Mouse (Mus musculus) heart, embryonic 15.5 days (tissue): ENCODE results near the gene Lamtor1. TPM values are rescaled to one million over a fixed set of nuclear protein-coding genes. Genes with fewer than 3 reads are reported as not detected.

Experiments used
- ATAC-seq: fragments of 200-750 bp; cut with Nextera tagmentation; replicated peaks from 2 replicates; pipeline ENCODE4 v1.8.0; 2017; ENCODE audit warnings: low read depth, moderate TSS enrichment; ENCODE audit not compliant: insufficient number of reproducible peaks, insufficient read depth, low FRiP score
- H3K27ac ChIP-seq: fragments of 300-500 bp; sonication (generic); 2 replicates; pipeline ENCODE4 v1.5.1; 2015; ENCODE audit warnings: mild to moderate bottlenecking, inconsistent platforms
- H3K27me3 ChIP-seq: fragments of 300-500 bp; sonication (generic); 2 replicates; pipeline ENCODE4 v1.6.1; 2015; ENCODE audit warnings: inconsistent platforms
- H3K36me3 ChIP-seq: fragments of 300-500 bp; sonication (generic); 2 replicates; pipeline ENCODE4 v1.6.1; 2015; ENCODE audit warnings: mild to moderate bottlenecking, inconsistent platforms
- H3K4me1 ChIP-seq: fragments of 300-500 bp; sonication (generic); replicated peaks from 2 replicates; pipeline ENCODE4 v1.6.1; 2015; ENCODE audit warnings: inconsistent platforms
- H3K4me2 ChIP-seq: fragments of 300-500 bp; sonication (generic); 2 replicates; pipeline ENCODE4 v1.6.1; 2015; ENCODE audit warnings: inconsistent platforms, mild to moderate bottlenecking, moderate library complexity
- H3K4me3 ChIP-seq: fragments of 300-500 bp; sonication (generic); 2 replicates; pipeline ENCODE4 v1.5.1; 2015; ENCODE audit warnings: mild to moderate bottlenecking, inconsistent platforms
- H3K9ac ChIP-seq: fragments of 300-500 bp; sonication (generic); 2 replicates; pipeline ENCODE4 v1.6.1; 2015; ENCODE audit warnings: mild to moderate bottlenecking, inconsistent platforms
- H3K9me3 ChIP-seq: fragments of 300-500 bp; sonication (generic); replicated peaks from 2 replicates; pipeline ENCODE4 v1.6.1; 2016; ENCODE audit warnings: inconsistent platforms
- WGBS: fragments of 180-500 bp; shearing (Covaris S2); methylation state at CpG from one replicate; pipeline ENCODE4 v1.1.7; 2015; ENCODE audit warnings: mixed read lengths; 5-methylcytosine and 5-hydroxymethylcytosine counted together
- polyA plus RNA-seq: library from polyadenylated mRNA; unstranded; fragments of >200 nt; fragmentation: Nextera tagmentation; extraction: Ambion mirVana; gene quantifications from 2 replicates; pipeline ENCODE4 v1.2.1, GENCODE M21; 2015

Lamtor1 gene
- 130 and 151 TPM in 2 replicates for polyA plus RNA-seq

DNA sequence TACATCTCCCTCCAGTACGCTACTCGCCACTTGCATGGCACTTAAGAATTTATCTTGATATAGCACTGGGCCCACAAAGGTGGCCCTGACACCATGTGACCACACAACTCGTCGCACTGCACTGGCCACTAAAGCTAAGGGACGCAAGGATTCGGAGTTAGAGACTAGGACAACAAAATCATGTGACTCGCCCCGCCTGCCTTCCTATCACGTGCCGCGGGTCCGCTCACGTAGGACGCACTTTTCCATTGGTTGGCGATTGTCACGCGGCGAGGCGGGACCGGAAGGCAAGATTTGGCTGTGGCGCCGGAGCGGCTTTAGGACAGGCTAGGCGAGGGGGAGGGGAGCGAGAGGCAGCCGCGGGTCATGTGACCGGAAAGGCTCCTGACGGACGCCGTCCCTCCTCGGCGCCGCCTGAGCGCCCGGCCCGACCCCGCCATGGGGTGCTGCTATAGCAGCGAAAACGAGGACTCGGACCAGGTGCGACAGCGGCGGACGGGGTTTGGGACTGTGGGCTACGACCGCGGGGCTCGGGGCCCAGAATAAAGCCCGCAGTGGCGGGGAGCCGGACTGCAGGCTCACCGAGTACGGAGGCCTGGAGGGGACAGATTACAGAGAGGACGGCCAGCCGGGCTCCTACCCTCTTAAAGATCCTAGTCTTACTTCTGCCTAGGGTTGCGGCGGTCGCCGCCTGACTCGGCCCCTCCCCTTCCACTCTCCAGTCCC is at the start of gene Lamtor1:
Lamtor1 (plus strand) TSS at position 344 of the 726 bp plus-strand sequence.
- H3K27me3 ChIP-seq = no peaks in the 10 kb centered on the region
- peak within 1 kb of the TSS; percentile 71 for H3K4me3 ChIP-seq
- peak within 1 kb of the TSS; percentile 97 for H3K27ac ChIP-seq
- no peaks in the 10 kb centered on the region; the same call in 1 of the 2 replicates for H3K9me3 ChIP-seq
- peak within 1 kb of the TSS; percentile 72 for H3K4me2 ChIP-seq
- peaks cover 9% of the 10 kb centered on the region for H3K36me3 ChIP-seq
- H3K9ac ChIP-seq = peak within 1 kb of the TSS; percentile 88
- under 1% methylated on average over 60 of the region's 61 CpGs for WGBS
- peak; percentile 96 for ATAC-seq
- peaks cover 10% of the 10 kb centered on the region for H3K4me1 ChIP-seq

DNA sequence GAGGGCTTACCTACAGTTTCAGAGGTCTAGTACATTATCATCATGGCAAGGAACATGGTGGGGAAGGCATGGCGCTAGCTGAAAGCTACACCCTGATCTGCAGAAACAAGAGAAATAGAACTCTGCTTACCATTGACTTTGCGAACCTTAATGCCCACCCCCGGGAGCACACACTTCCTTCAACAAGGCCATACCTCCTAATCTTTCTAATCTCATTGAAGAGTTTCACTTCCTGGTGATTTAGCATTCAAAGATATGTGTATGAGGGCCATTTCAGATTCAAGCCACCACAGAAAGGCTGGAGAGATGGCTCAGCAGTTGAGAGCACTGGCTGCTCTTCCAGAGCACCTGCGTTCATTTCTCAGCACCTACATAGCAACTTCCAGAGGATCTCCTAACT is 48.6 kb upstream of the Lamtor1 start, which contains the start of gene Folr2:
Folr2 (minus strand) TSS at position 101 of the 400 bp plus-strand sequence.
- H3K36me3 ChIP-seq = no peaks in the 10 kb centered on the region
- H3K4me2 ChIP-seq = no peak within 1 kb of the TSS
- no peak for ATAC-seq
- no peaks in the 10 kb centered on the region for H3K27me3 ChIP-seq
- no peak within 1 kb of the TSS for H3K4me3 ChIP-seq
- H3K9me3 ChIP-seq = no peaks in the 10 kb centered on the region
- no peaks in the 10 kb centered on the region for H3K4me1 ChIP-seq
- no peak within 1 kb of the TSS for H3K27ac ChIP-seq
- no peak within 1 kb of the TSS for H3K9ac ChIP-seq
- 86% methylated on average over 4 of the region's 4 CpGs for WGBS

DNA sequence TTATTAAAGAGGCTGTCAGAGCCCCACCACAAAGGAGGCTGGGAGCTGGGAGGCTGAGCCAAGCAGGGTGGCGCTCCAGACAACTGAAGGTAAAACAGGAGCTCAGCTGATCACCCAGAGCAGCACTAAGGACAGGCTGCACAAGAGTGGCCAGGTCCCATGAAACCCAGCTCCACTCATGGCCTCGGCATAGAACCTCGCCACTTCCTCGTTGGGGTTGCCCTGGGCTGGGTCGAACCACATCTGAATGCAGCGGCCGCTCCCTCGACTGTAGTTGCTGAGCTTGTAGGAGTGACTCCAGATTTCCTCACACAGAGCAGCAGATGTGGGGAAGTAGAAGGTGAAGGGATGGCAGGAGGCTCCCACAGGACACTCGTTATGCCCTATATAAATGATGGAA is 47.3 kb upstream of the Lamtor1 start:
- Histone ChIP-seq H3K4me1 (no peaks in the 10 kb centered on the region), H3K4me2 (no peak overlapping the region), H3K4me3 (no peak overlapping the region), H3K27ac (no peak overlapping the region), H3K9me3 (no peaks in the 10 kb centered on the region), H3K9ac (no peak overlapping the region), H3K36me3 (no peaks in the 10 kb centered on the region), H3K27me3 (no peaks in the 10 kb centered on the region)
- WGBS = 73% methylated on average over 9 of the region's 9 CpGs
- ATAC-seq = no peak

DNA sequence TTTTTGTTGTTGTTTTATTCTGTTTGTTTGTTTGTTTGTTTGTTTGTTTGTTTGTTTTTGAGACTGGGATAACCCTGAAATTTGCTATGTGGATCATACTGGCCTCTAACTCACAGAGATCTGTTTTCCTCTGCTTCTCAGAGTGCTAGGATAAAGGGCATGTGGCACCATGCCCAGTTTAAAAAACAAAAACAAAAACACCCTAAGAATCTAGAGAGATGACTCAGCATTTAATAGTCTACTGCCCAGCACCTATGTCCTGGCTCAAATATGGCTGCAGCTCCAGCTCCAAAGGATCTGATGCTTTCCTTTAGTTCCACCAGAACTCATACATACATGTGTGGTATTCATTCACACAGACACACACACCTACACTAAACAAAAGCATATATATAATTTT is 44.7 kb upstream of the Lamtor1 start:
- Histone ChIP-seq H3K36me3 (no peaks in the 10 kb centered on the region), H3K4me1 (no peaks in the 10 kb centered on the region), H3K4me2 (no peak overlapping the region), H3K27ac (no peak overlapping the region), H3K9ac (no peak overlapping the region), H3K27me3 (no peaks in the 10 kb centered on the region), H3K4me3 (no peak overlapping the region), H3K9me3 (no peaks in the 10 kb centered on the region)
- no peak for ATAC-seq

DNA sequence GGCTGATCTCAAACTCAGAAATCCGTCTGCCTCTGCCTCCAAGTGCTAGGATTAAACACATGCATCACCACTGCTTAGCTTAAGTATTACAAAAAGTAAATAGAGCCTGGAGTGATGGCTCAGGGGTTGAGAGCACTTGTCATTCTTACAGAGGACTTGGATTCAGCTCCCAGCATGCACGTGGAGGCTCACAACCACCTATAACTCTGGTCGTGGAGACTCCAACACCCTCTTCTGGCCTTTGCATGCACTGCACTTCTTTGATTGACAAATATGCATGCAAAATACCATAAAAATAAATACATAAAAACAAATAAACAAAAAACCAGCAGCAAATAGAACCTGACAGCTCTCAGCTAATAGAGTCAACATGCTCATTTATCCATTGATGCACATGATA is 43.4 kb upstream of the Lamtor1 start:
- ATAC-seq = no peak
- WGBS = 66% methylated on average over 3 of the region's 3 CpGs

DNA sequence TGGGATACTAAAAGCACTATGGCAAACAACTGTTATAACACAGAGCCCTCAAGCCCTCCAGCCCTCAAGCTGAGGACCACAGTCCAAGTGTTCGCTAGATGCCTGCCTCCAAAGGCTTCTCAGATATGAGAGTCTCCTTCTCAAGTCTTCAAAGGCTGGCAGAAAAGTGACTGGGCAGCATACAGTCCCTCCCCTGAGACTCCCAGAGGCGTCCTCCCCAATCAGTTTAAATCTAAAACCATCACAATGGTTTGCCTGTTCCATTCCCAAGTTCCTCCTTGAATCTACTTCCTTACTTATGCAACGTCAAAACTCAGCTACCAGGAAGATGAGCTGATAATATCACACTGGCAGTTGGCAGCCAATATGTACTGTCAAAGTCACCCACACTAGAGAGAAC is 42.3 kb upstream of the Lamtor1 start, which contains the start of gene Anapc15:
Anapc15 (plus strand) TSS at position 301 of the 400 bp plus-strand sequence.
- Histone ChIP-seq H3K9me3 (no peaks in the 10 kb centered on the region), H3K9ac (no peak within 1 kb of the TSS), H3K4me2 (no peak within 1 kb of the TSS), H3K36me3 (no peaks in the 10 kb centered on the region), H3K4me3 (no peak within 1 kb of the TSS), H3K27me3 (no peaks in the 10 kb centered on the region), H3K27ac (no peak within 1 kb of the TSS), H3K4me1 (peaks cover 5% of the 10 kb centered on the region)
- 55% methylated on average over 3 of the region's 3 CpGs for WGBS
- no peak for ATAC-seq

More for the DNA sequence above, 43.4 kb upstream of the Lamtor1 start:
- Histone ChIP-seq H3K9ac (no peak overlapping the region), H3K4me2 (no peak overlapping the region), H3K27me3 (no peaks in the 10 kb centered on the region), H3K4me1 (no peaks in the 10 kb centered on the region), H3K9me3 (no peaks in the 10 kb centered on the region), H3K27ac (no peak overlapping the region), H3K4me3 (no peak overlapping the region), H3K36me3 (no peaks in the 10 kb centered on the region)

DNA sequence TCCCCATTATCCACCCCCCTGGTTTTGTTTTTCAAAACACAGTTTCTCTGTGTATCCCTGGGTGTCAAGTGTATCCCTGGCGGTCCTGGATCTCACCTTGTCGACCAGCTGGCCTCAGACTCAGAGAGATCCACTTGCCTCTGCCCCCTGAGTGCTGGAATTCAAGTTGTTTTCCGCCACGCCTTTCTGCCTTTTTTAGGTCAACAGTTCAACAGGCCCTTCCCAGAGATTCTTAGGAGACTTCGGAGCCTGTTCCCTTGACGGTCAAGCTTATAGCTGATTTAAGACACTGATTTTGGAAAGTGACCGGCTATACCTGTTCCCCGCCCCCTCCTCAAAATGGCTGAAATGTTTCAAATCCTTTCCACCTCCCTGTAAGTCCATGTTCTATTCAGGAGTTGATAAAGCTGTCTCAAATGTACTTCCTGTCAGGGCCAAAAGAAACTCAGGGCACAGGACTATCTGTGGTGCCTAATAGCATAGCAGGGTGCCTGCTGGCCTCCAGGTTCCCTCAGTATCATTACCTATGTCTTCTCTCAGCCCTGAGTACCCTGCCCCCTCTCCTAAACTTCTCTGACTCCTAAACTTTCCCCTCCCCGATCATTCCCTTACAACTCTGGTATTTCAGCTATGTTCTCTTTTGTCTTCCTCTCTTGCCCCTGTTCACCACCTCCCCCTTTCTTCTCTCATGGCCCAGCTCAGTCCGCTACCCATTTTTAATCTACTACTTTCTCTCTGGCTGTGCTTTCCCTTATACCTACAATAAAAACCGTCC is 39.0 kb upstream of the Lamtor1 start:
- Histone ChIP-seq H3K9me3 (no peaks in the 10 kb centered on the region), H3K27ac (no peak overlapping the region), H3K36me3 (no peaks in the 10 kb centered on the region), H3K4me3 (no peak overlapping the region), H3K27me3 (no peaks in the 10 kb centered on the region), H3K4me1 (peaks cover 19% of the 10 kb centered on the region), H3K9ac (no peak overlapping the region), H3K4me2 (no peak overlapping the region)
- 76% methylated on average over 11 of the region's 11 CpGs for WGBS
- no peak for ATAC-seq

DNA sequence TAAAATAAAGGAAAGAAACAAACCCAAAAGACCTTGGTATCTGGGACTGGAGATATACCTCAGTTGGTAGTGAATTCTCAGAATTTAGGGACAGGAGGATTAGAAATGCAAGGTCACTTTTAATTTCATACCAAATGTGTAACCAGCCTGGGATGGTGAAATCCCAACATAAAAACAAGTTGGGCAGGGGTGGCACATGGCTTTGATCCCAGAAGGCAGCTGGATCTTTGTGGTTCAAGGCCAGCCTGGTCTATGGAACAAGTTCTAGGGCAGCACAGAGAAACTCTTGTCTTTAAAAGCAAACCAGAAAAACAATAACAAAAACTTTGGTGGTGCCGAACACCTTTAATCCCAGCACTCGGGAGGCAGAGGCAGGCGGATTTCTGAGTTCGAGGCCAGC is 38.2 kb upstream of the Lamtor1 start:
- Histone ChIP-seq H3K27me3 (no peaks in the 10 kb centered on the region), H3K36me3 (no peaks in the 10 kb centered on the region), H3K27ac (no peak overlapping the region), H3K9me3 (no peaks in the 10 kb centered on the region), H3K4me1 (peaks cover 19% of the 10 kb centered on the region), H3K4me3 (no peak overlapping the region), H3K9ac (no peak overlapping the region), H3K4me2 (no peak overlapping the region)
- 88% methylated on average over 4 of the region's 4 CpGs for WGBS
- no peak for ATAC-seq

DNA sequence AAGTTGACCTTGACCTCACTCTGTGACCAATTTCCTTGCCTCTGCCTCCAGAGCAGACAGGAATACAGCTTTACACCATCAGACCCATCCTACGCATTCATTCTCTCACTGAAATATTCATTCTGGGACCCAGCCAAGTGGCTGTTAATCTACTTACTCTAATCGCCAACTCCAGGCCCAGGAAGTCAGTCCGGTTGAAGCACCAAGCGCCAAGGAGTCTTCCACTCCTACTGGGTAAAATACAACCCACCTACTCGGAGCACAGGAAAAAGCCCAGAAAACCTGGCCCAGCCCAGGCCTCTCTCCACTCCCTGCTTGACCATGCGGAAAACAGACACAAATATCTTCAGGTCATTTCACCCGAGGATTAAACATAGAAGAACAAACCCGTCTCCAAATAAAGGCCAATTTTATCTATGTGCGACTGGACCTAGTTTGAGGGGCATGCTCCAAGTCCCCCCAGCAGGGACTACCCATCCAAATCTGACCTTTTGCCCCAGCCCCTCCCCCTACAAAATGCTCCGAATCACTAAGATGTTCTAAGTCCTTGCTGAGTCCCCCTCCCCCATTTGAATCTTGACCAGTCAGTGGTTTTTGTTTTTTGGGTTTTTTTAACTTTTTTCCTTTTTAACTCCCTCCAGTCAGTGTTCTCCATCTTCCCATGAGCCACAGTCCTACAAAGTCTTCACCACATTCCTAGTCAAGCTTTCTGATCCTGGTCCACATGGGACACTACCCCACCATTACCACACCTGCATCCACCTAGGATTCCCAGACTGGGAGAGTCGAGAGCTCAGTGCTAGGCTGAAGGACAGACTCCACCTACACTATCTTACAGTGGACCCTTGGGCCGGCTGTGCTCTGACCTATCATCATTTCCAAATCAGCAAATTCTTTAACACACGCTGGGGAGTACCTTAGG is 37.2 kb upstream of the Lamtor1 start:
- H3K27me3 ChIP-seq = no peaks in the 10 kb centered on the region
- H3K27ac ChIP-seq = peak overlapping the region; percentile 48
- 57% methylated on average over 13 of the region's 13 CpGs for WGBS
- H3K36me3 ChIP-seq = no peaks in the 10 kb centered on the region
- H3K9ac ChIP-seq = no peak overlapping the region
- peaks cover 21% of the 10 kb centered on the region for H3K4me1 ChIP-seq
- no peak overlapping the region for H3K4me3 ChIP-seq
- ATAC-seq = 0 out of 2 replicates have a peak, but pooled peaks have one; percentile 50
- H3K9me3 ChIP-seq = no peaks in the 10 kb centered on the region
- H3K4me2 ChIP-seq = no peak overlapping the region

DNA sequence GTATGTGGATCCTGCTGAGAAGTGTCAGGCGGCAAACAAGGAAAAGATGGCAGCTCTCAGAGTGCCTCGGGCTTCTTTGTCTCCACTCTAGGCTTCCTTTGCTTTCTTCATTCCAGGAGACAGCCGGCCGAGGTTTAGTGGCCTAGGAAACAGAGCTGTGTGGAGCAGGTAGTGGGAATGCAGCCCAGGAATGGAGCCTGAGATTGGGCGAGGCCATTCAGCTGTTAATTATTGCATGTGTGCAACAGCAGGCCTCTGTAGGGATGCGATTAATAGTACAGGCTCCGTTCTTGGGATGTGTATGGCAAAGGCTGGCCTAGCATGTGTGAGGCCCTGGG is 36.6 kb upstream of the Lamtor1 start:
- no peak for ATAC-seq
- Histone ChIP-seq H3K9ac (no peak overlapping the region), H3K27ac (no peak overlapping the region), H3K4me1 (peaks cover 21% of the 10 kb centered on the region), H3K27me3 (no peaks in the 10 kb centered on the region), H3K4me2 (no peak overlapping the region), H3K36me3 (no peaks in the 10 kb centered on the region), H3K9me3 (no peaks in the 10 kb centered on the region), H3K4me3 (no peak overlapping the region)
- WGBS = 72% methylated on average over 7 of the region's 7 CpGs

DNA sequence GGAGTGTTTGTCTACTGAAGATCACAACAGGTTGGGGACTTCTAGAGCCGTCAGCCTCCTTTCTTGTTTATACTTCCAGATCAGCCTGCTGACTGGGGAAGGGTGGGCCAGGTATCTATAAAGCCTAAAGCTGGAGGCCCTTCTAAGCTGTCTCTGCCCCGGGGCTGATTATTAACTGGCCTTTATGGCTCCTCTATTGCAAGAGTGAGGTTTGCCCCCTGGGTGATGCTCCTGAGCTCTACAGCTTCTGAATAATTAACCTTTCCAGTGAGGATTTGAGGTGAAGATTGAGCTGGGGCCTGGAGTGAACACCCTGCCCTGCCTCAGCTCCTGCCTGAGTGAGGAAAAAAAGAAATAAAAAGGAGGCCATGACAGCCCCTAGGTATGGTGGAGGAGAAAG is 35.1 kb upstream of the Lamtor1 start, which contains the start of gene Folr1:
Folr1 (minus strand) TSS at position 160 of the 400 bp plus-strand sequence.
- H3K36me3 ChIP-seq = no peaks in the 10 kb centered on the region
- ATAC-seq = no peak
- no peaks in the 10 kb centered on the region for H3K27me3 ChIP-seq
- H3K4me3 ChIP-seq = no peak within 1 kb of the TSS
- peak within 1 kb of the TSS; percentile 11 for H3K27ac ChIP-seq
- H3K9me3 ChIP-seq = no peaks in the 10 kb centered on the region
- H3K4me2 ChIP-seq = no peak within 1 kb of the TSS
- H3K4me1 ChIP-seq = peaks cover 21% of the 10 kb centered on the region
- H3K9ac ChIP-seq = no peak within 1 kb of the TSS
- WGBS = 86% methylated on average over 2 of the region's 2 CpGs
